Mouse (Mus musculus) liver, embryonic 12.5 days (tissue): ENCODE results near the gene Gm21762. TPM values are rescaled to one million over a fixed set of nuclear protein-coding genes. Genes with fewer than 3 reads are reported as not detected.
"Not testable (repeated sequence)": the region's sequence is repeated elsewhere in the genome, so short reads cannot be mapped to it uniquely, and the experiment has no call there.

Source experiments
- ATAC-seq: fragments of 200-750 bp; cut with Nextera tagmentation; 2 replicates; pipeline ENCODE4 v1.8.0; 2017; ENCODE audit warnings: moderate number of reproducible peaks, mild to moderate bottlenecking, moderate library complexity
- H3K27ac ChIP-seq: fragments of 300-500 bp; sonication (generic); 2 replicates; pipeline ENCODE4 v1.5.1; 2016; ENCODE audit warnings: mild to moderate bottlenecking
- H3K27me3 ChIP-seq: fragments of 300-500 bp; sonication (generic); replicated peaks from 2 replicates; pipeline ENCODE4 v1.6.1; 2016; ENCODE audit warnings: mild to moderate bottlenecking, moderate library complexity
- H3K36me3 ChIP-seq: fragments of 300-500 bp; sonication (generic); 2 replicates; pipeline ENCODE4 v1.6.1; 2016; ENCODE audit warnings: mild to moderate bottlenecking, moderate library complexity
- H3K4me1 ChIP-seq: fragments of 300-500 bp; sonication (generic); 2 replicates; pipeline ENCODE4 v1.6.1; 2016
- H3K4me2 ChIP-seq: fragments of 300-500 bp; sonication (generic); 2 replicates; pipeline ENCODE4 v1.6.1; 2016; ENCODE audit warnings: mild to moderate bottlenecking, moderate library complexity
- H3K4me3 ChIP-seq: fragments of 300-500 bp; sonication (generic); 2 replicates; pipeline ENCODE4 v1.5.1; 2016; ENCODE audit warnings: mild to moderate bottlenecking, moderate library complexity
- H3K9ac ChIP-seq: fragments of 300-500 bp; sonication (generic); 2 replicates; pipeline ENCODE4 v1.6.1; 2016; ENCODE audit warnings: mild to moderate bottlenecking, moderate library complexity
- H3K9me3 ChIP-seq: fragments of 300-500 bp; sonication (generic); replicated peaks from 2 replicates; pipeline ENCODE4 v1.6.1; 2016; ENCODE audit warnings: mild to moderate bottlenecking, moderate library complexity
- WGBS: fragments of 180-500 bp; shearing (Covaris S2); methylation state at CpG from one replicate; pipeline ENCODE4 v1.1.7; 2016; ENCODE audit not compliant: insufficient replicate concordance; 5-methylcytosine and 5-hydroxymethylcytosine counted together
- polyA plus RNA-seq: library from polyadenylated mRNA; unstranded; fragments of >200 nt; fragmentation: Nextera tagmentation; extraction: Ambion mirVana; gene quantifications from 2 replicates; pipeline ENCODE4 v1.2.1, GENCODE M21; 2016

The Gm21762 gene
- polyA plus RNA-seq, 1 experiment from 2014 or later, result not detected

- not testable (repeated sequence) for H3K27me3 ChIP-seq, H3K4me3 ChIP-seq, H3K9ac ChIP-seq, H3K9me3 ChIP-seq, H3K4me1 ChIP-seq, ATAC-seq, H3K4me2 ChIP-seq, H3K27ac ChIP-seq, H3K36me3 ChIP-seq
- 57% methylated on average over 4 of the region's 4 CpGs for WGBS
These were observed 43.6 kb downstream of the Gm21762 start, which contains the start of gene Gm21818 for GRCm38 (mm10) chr13:120172133-120172532. Gene Gm21818, plus strand, starts transcription at chr13:120172433.

DNA sequence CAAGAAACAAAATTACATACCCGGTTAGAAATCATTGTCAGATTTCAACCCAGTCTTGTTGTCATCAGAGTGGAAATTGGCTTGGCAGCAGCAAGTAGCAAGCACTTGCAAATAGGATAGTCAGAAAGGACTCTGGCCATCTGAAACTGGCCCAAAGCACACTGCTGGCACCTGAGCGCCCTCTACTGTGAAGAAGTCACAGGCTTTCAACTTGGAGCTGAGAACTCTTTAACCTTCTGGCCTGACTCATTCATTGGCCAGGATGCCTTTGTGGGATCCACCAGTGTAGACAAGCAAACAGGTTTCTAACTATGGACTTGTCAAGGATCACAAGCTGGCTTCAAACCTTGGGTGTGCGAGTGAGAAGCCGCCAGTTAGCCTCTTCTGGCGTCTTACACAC lies 47.4 kb downstream of the Gm21762 start:
- H3K9ac ChIP-seq, H3K27ac ChIP-seq, H3K4me3 ChIP-seq, H3K4me1 ChIP-seq, H3K36me3 ChIP-seq, H3K27me3 ChIP-seq, H3K4me2 ChIP-seq, H3K9me3 ChIP-seq, ATAC-seq: not testable (repeated sequence)
- 39% methylated on average over 5 of the region's 5 CpGs for WGBS

Other genes with a start within 250 kb of the Gm21762 start
- not detected in 2 replicates for gene Gm36079, start 188.9 kb downstream of the Gm21762 start, polyA plus RNA-seq
- gene Gm21188, start 163.8 kb downstream of the Gm21762 start, polyA plus RNA-seq, result not detected in 2 replicates
- not detected in 2 replicates for gene Gm20767, start 75.7 kb downstream of the Gm21762 start, polyA plus RNA-seq
- not detected in 2 replicates for gene Gm21818, start 43.5 kb downstream of the Gm21762 start, polyA plus RNA-seq
- gene Gm21731, start 23.2 kb upstream of the Gm21762 start, polyA plus RNA-seq, result not detected in 2 replicates
- gene AF067061, start 47.2 kb upstream of the Gm21762 start, polyA plus RNA-seq, result not detected in 2 replicates
- 0.33 and 0.43 TPM in 2 replicates for gene BC147527, start 84.4 kb upstream of the Gm21762 start, polyA plus RNA-seq
- not detected in 2 replicates for gene Tcstv3, start 100.9 kb upstream of the Gm21762 start, polyA plus RNA-seq